ENCODE assay signal across 9 mouse cellular contexts in the genomic region with DNA sequence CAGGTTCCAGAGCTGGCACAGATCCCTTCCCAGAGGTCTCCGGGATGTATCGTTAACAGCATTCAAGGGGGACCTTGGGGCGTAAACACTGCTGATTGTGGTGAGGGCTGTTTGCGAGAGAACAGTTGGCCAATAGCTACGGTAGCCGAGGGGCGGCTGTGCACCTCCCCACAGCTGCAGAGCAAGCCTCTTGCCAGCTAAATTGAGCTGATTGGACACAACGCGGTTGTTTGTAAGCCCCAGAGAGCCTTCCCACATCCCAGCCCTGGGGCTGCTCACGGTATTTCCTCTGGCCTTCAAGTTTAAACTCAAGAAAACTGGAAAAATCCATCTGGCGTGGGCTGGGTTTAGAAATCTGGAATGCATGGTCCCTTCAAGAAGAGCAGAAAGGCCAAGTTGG.
DNase-seq lines count a peak whose midpoint lies in the region; ATAC-seq and TF ChIP-seq lines count a peak whose summit lies in the region.
"Had no signal": no experiment of that assay in that cellular context is flagged by ENCODE, and none has a peak within 500 bp of the region (broad histone marks: within the 10 kb centered on the region; RNA-seq: fewer than 3 reads in every experiment).

No protein-coding gene starts in this region.

- 0 out of 2 replicates have a peak, but pooled peaks have one; percentile 36 for TF ChIP-seq POLR2A in heart, adult 2 months (IDR thresholded peaks at IDR 0.05; ENCODE audit: insufficient read depth, low read depth, low read length)

- WGBS in heart, adult 2 months, result 79% methylated on average over 11 of the region's 11 CpGs
- 77% methylated on average over 11 of the region's 11 CpGs for WGBS in heart, embryonic 11.5 days (ENCODE audit: insufficient replicate concordance)
- WGBS in kidney, postnatal 0 days, result 75% methylated on average over 11 of the region's 11 CpGs
- WGBS in liver, postnatal 0 days (ENCODE audit: insufficient replicate concordance), result 72% methylated on average over 11 of the region's 11 CpGs

- no peaks in the 10 kb centered on the region for H3K9me3 ChIP-seq in heart, embryonic 11.5 days (replicated peaks; ENCODE audit: control insufficient read depth, low read length)
- H3K9me3 ChIP-seq in kidney, postnatal 0 days (replicated peaks; ENCODE audit: low read length), result no peaks in the 10 kb centered on the region
- no peaks in the 10 kb centered on the region; the same call in 1 of the 2 replicates for H3K9me3 ChIP-seq in liver, postnatal 0 days (ENCODE audit: low read length)
- H3K9me3 ChIP-seq: neural tube, embryonic 12.5 days had no signal

- TF ChIP-seq EP300 in heart, adult 2 months (IDR thresholded peaks at IDR 0.05; ENCODE audit: insufficient read depth, low read depth, low read length), result peak; percentile 43; the same call in 1 of the 2 replicates
- no peak for TF ChIP-seq EP300 in liver, postnatal 0 days (IDR thresholded peaks at IDR 0.05; ENCODE audit: low read depth)

- peak; percentile 78 to 85 for DNase-seq in heart, adult 2 months
- peak; percentile 79 for DNase-seq in gastrocnemius, adult 18-20 months (ENCODE audit: low spot score)
- peak; percentile 36 for DNase-seq in kidney, postnatal 0 days (ENCODE audit: low spot score)
- peak; percentile 89 for DNase-seq in skeletal muscle tissue, adult 2 months (ENCODE audit: low read depth, low spot score)
- DNase-seq in spleen, adult 18-20 months, result no peak
- DNase-seq in yolk sac, embryonic 10.5 days (ENCODE audit: low spot score), result no peak
- no peak for DNase-seq in liver, postnatal 0 days

- H3K79me2 ChIP-seq in heart, adult 2 months (replicated peaks; ENCODE audit: control insufficient read depth, insufficient read depth, low read length), result no peaks in the 10 kb centered on the region

- peak overlapping the region; percentile 71 for H3K27ac ChIP-seq in heart, adult 2 months
- no peak overlapping the region for H3K27ac ChIP-seq in heart, embryonic 11.5 days (ENCODE audit: low read depth, low read length)
- H3K27ac ChIP-seq in kidney, postnatal 0 days, result no peak overlapping the region
- H3K27ac ChIP-seq in liver, postnatal 0 days (ENCODE audit: low read depth), result no peak overlapping the region
- H3K27ac ChIP-seq: neural tube, embryonic 12.5 days had no signal

- no peak for ATAC-seq in heart, embryonic 11.5 days (replicated peaks; ENCODE audit: insufficient number of reproducible peaks, low FRiP score, low TSS enrichment)
- no peak for ATAC-seq in kidney, postnatal 0 days (replicated peaks; ENCODE audit: low FRiP score, low read depth)
- no peak for ATAC-seq in liver, postnatal 0 days

- H3K4me1 ChIP-seq in heart, adult 2 months (ENCODE audit: control insufficient read depth, insufficient read depth, low read length), result peaks cover 7% of the 10 kb centered on the region
- 0 out of 2 replicates have a peak, but pooled peaks cover 3% of the 10 kb centered on the region for H3K4me1 ChIP-seq in heart, embryonic 11.5 days (ENCODE audit: control insufficient read depth, insufficient read depth, low read length)
- peaks cover 3% of the 10 kb centered on the region for H3K4me1 ChIP-seq in kidney, postnatal 0 days (replicated peaks; ENCODE audit: insufficient read depth, low read length)
- H3K4me1 ChIP-seq in liver, postnatal 0 days (ENCODE audit: insufficient read depth), result no peaks in the 10 kb centered on the region
- H3K4me1 ChIP-seq: neural tube, embryonic 12.5 days had no signal

- no peak overlapping the region for H3K4me2 ChIP-seq in heart, embryonic 11.5 days
- no peak overlapping the region for H3K4me2 ChIP-seq in kidney, postnatal 0 days (ENCODE audit: low read length)
- no peak overlapping the region for H3K4me2 ChIP-seq in liver, postnatal 0 days (ENCODE audit: low read depth, low read length)
- H3K4me2 ChIP-seq: neural tube, embryonic 12.5 days had no signal

- no peak overlapping the region for H3K9ac ChIP-seq in heart, adult 2 months (ENCODE audit: low read depth, low read length)
- H3K9ac ChIP-seq in heart, embryonic 11.5 days (ENCODE audit: low read depth, low read length), result no peak overlapping the region
- no peak overlapping the region for H3K9ac ChIP-seq in kidney, postnatal 0 days (ENCODE audit: low read depth, low read length)
- H3K9ac ChIP-seq in liver, postnatal 0 days (replicated peaks), result no peak overlapping the region
- H3K9ac ChIP-seq: neural tube, embryonic 12.5 days had no signal

- H3K27me3 ChIP-seq in heart, adult 2 months (ENCODE audit: control insufficient read depth, insufficient read depth, low read length), result no peaks in the 10 kb centered on the region
- no peaks in the 10 kb centered on the region for H3K27me3 ChIP-seq in heart, embryonic 11.5 days (ENCODE audit: control insufficient read depth, insufficient read depth, low read length)
- H3K27me3 ChIP-seq in kidney, postnatal 0 days (ENCODE audit: insufficient read depth, low read length), result no peaks in the 10 kb centered on the region
- H3K27me3 ChIP-seq in liver, postnatal 0 days (ENCODE audit: insufficient read depth, low read length), result no peaks in the 10 kb centered on the region
- H3K27me3 ChIP-seq: neural tube, embryonic 12.5 days had no signal

- intact Hi-C loops in heart, adult 2 months (cut with DNase I), result loop anchor here (5.0 kb wide), 2 partner anchors 38 to 197 kb away; no protein-coding TSS in a partner anchor

- H3K4me3 ChIP-seq in heart, adult 2 months, result no peak overlapping the region
- no peak overlapping the region for H3K4me3 ChIP-seq in heart, embryonic 11.5 days (ENCODE audit: low read depth, low read length)
- H3K4me3 ChIP-seq in kidney, postnatal 0 days (replicated peaks; ENCODE audit: low read depth, low read length), result no peak overlapping the region
- no peak overlapping the region for H3K4me3 ChIP-seq in liver, postnatal 0 days (ENCODE audit: low read depth, low read length)
- H3K4me3 ChIP-seq: neural tube, embryonic 12.5 days had no signal

- H3K36me3 ChIP-seq in heart, adult 2 months (ENCODE audit: control insufficient read depth, insufficient read depth, low read length), result no peaks in the 10 kb centered on the region
- H3K36me3 ChIP-seq in heart, embryonic 11.5 days (ENCODE audit: control insufficient read depth, insufficient read depth, low read length), result no peaks in the 10 kb centered on the region
- H3K36me3 ChIP-seq in kidney, postnatal 0 days (ENCODE audit: insufficient read depth, low read length), result no peaks in the 10 kb centered on the region
- no peaks in the 10 kb centered on the region for H3K36me3 ChIP-seq in liver, postnatal 0 days (replicated peaks; ENCODE audit: insufficient read depth, low read length)
- H3K36me3 ChIP-seq: neural tube, embryonic 12.5 days had no signal

- TF ChIP-seq CTCF in heart, adult 2 months (IDR thresholded peaks at IDR 0.05), result no peak
- no peak for TF ChIP-seq CTCF in kidney, postnatal 0 days (IDR thresholded peaks at IDR 0.05; ENCODE audit: low read depth)
- no peak for TF ChIP-seq CTCF in liver, postnatal 0 days (IDR thresholded peaks at IDR 0.05; ENCODE audit: low read depth)

Comparison
In these comparisons a context has a peak if more than half of its experiments do, and no peak if none do; other contexts are left out.
1. DNase-seq: peak in heart, adult 2 months (2 of 2), gastrocnemius, adult 18-20 months (single experiment), kidney, postnatal 0 days (single experiment) and skeletal muscle tissue, adult 2 months (single experiment); none in spleen, adult 18-20 months (0 of 2), yolk sac, embryonic 10.5 days (single experiment) and liver, postnatal 0 days (single experiment).